Mouse (Mus musculus): ENCODE results near the gene Fam167b. TPM values are rescaled to one million over a fixed set of nuclear protein-coding genes. Genes with fewer than 3 reads are reported as not detected.

Fam167b gene
- 2.9 and 3.7 TPM in 2 replicates for polyA plus RNA-seq (2014; fragmentation: Nextera tagmentation; extraction: Ambion mirVana)

- Histone ChIP-seq H3K4me1 (ENCODE audit: control insufficient read depth, insufficient read depth, low read length) (0 out of 2 replicates have a peak, but pooled peaks cover 6% of the 10 kb centered on the region), H3K9ac (replicated peaks; ENCODE audit: low read depth, low read length) (no peak within 1 kb of the TSS), H3K9me3 (ENCODE audit: control insufficient read depth, low read depth, low read length) (no peaks in the 10 kb centered on the region), H3K27ac (ENCODE audit: low read length) (no peak within 1 kb of the TSS), H3K36me3 (ENCODE audit: control insufficient read depth, insufficient read depth, low read length) (no peaks in the 10 kb centered on the region), H3K27me3 (ENCODE audit: control insufficient read depth, insufficient read depth, low read length) (no peaks in the 10 kb centered on the region), H3K4me3 (ENCODE audit: low read depth, low read length) (no peak within 1 kb of the TSS), H3K4me2 (replicated peaks; ENCODE audit: low read depth, low read length) (no peak within 1 kb of the TSS)
- 84% methylated on average over 5 of the region's 5 CpGs for WGBS
- ATAC-seq (ENCODE audit: insufficient number of reproducible peaks, insufficient read depth, low FRiP score, low read depth) = no peak
These were observed at the start of gene Fam167b for GRCm38 (mm10) chr4:129578466-129578865. Gene Fam167b (minus strand): TSS chr4:129578549.

DNA sequence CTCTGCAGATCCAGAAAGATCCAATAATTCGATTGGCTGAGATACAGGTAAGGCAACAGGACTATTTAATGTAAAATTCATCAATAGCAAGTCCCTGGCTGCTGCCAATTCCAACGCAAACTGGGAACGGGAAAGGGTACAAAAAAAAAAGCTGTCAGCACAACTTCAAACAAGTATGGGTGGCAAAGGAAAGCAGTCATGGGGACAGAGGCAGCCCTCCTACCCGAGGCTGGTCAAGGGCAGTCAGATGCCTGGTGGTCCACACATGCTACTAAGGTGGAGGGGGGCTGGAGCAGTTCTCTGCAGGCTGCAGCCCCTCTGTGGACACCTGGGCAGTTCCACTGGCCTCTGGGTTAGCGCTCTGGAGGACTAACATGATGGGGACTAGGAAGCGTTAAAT, 47.7 kb upstream of the Fam167b start:
- Histone ChIP-seq H3K4me2 (replicated peaks; ENCODE audit: low read depth, low read length) (no peak overlapping the region), H3K9ac (replicated peaks; ENCODE audit: low read depth, low read length) (no peak overlapping the region), H3K27ac (ENCODE audit: low read length) (no peak overlapping the region), H3K9me3 (ENCODE audit: control insufficient read depth, low read depth, low read length) (no peaks in the 10 kb centered on the region), H3K4me3 (ENCODE audit: low read depth, low read length) (no peak overlapping the region), H3K27me3 (ENCODE audit: control insufficient read depth, insufficient read depth, low read length) (no peaks in the 10 kb centered on the region), H3K36me3 (ENCODE audit: control insufficient read depth, insufficient read depth, low read length) (peaks cover 49% of the 10 kb centered on the region), H3K4me1 (ENCODE audit: control insufficient read depth, insufficient read depth, low read length) (peaks cover 25% of the 10 kb centered on the region; the same call in 1 of the 2 replicates)
- WGBS = 74% methylated on average over 6 of the region's 6 CpGs
- no peak for ATAC-seq (ENCODE audit: insufficient number of reproducible peaks, insufficient read depth, low FRiP score, low read depth)

DNA sequence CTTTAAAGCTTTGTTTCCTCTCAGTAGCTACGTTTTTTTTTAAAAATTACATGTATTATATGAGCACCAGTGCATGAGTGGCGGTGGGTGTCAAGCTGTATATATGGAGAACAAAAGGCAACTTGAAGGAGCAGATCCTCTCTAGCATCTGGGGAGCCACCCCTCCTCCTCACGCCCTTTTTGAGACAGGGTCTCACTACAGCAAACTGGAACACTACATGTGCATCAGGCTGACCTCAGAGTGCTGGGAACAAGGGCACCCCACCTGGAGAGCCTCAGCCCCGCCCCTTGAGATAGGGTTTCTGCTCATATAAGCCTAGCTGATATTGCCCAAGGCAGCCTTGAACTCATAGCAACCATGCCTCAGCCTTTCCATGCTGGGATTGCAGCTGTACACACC, 47.1 kb upstream of the Fam167b start:
- WGBS = 50% methylated on average over 4 of the region's 4 CpGs

GRCm38 (mm10) chr4:129625029-129625370, 46.7 kb upstream of the Fam167b start:
- Histone ChIP-seq H3K4me1 (ENCODE audit: control insufficient read depth, insufficient read depth, low read length) (peaks cover 25% of the 10 kb centered on the region; the same call in 1 of the 2 replicates), H3K4me3 (ENCODE audit: low read depth, low read length) (peak overlapping the region; percentile 66), H3K9me3 (ENCODE audit: control insufficient read depth, low read depth, low read length) (no peaks in the 10 kb centered on the region), H3K27ac (ENCODE audit: low read length) (peak overlapping the region; percentile 74), H3K9ac (replicated peaks; ENCODE audit: low read depth, low read length) (peak overlapping the region; percentile 45; the same call in 1 of the 2 replicates), H3K4me2 (replicated peaks; ENCODE audit: low read depth, low read length) (peak overlapping the region; percentile 84), H3K36me3 (ENCODE audit: control insufficient read depth, insufficient read depth, low read length) (peaks cover 39% of the 10 kb centered on the region), H3K27me3 (ENCODE audit: control insufficient read depth, insufficient read depth, low read length) (no peaks in the 10 kb centered on the region)
- no peak for ATAC-seq (ENCODE audit: insufficient number of reproducible peaks, insufficient read depth, low FRiP score, low read depth)
- WGBS = 4% methylated on average over 6 of the region's 6 CpGs

More for the DNA sequence above, 47.1 kb upstream of the Fam167b start:
- peak overlapping the region; percentile 84 for H3K4me2 ChIP-seq (replicated peaks; ENCODE audit: low read depth, low read length)
- H3K27ac ChIP-seq (ENCODE audit: low read length) = peak overlapping the region; percentile 74; the same call in 1 of the 2 replicates
- no peaks in the 10 kb centered on the region for H3K9me3 ChIP-seq (ENCODE audit: control insufficient read depth, low read depth, low read length)
- H3K9ac ChIP-seq (replicated peaks; ENCODE audit: low read depth, low read length) = no peak overlapping the region
- ATAC-seq (ENCODE audit: insufficient number of reproducible peaks, insufficient read depth, low FRiP score, low read depth) = no peak
- H3K27me3 ChIP-seq (ENCODE audit: control insufficient read depth, insufficient read depth, low read length) = no peaks in the 10 kb centered on the region
- peaks cover 44% of the 10 kb centered on the region for H3K36me3 ChIP-seq (ENCODE audit: control insufficient read depth, insufficient read depth, low read length)
- H3K4me1 ChIP-seq (ENCODE audit: control insufficient read depth, insufficient read depth, low read length) = peaks cover 25% of the 10 kb centered on the region; the same call in 1 of the 2 replicates
- no peak overlapping the region for H3K4me3 ChIP-seq (ENCODE audit: low read depth, low read length)

DNA sequence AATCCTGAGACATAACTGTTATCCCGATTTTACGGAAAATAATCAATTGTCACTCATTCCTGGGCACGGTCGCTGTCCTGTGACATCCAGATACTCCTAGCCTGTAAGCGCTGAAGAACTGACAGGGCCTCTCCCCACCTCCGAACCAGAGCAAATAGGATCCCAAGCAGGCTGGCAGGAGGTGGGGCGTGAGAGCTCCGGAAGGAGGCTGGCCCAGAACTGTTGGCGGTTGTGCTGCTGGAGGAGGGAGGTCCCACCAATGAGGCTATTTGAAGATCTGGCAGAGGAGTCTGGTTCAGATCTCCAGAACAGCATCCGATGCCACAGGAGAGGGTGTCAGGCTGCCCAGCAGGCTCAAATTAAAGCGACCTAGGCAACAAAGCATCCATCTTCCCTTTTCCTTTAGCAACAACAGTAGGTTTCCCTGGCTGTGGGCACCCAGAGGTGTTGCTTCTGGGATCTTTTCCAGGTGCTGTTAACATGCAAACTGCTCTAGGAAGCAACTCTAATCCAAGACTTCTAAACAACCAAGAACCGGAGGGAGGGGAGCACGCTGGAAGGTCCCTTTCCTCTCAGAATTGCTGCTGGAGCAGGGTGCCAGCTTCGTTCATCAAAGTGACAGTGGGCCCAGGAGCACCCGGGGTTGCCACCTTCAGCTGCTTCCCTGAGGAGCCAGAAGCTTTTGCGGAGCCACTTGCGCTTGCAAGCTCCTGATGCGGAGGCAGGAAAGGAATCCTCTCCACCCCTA, 46.1 kb upstream of the Fam167b start:
- WGBS = 1% methylated on average over 18 of the region's 18 CpGs

DNA sequence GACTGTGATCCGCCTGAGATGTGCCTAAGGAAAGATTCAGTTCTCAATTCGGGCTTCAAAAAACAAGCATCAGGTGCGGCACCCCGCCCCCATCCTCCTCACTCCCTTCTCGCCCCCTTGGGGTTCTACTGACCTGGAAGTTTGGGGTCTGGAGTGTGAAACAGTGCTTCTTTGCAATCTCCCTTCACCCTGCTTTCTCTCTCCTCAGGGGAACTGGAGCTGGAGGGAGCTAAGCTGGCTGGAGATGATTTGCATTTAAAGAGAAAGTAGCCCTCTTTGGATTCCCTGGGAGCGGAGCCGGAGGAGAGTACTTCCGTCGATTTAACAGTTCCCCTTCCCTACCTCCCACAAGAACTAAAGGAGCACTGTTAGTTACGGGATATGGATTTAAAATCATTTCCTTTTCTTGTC, 45.3 kb upstream of the Fam167b start, which contains the start of gene Ccdc28b:
Gene Ccdc28b, minus strand, starts transcription at position 267 of the 411 bp plus-strand sequence.
- H3K27me3 ChIP-seq (ENCODE audit: control insufficient read depth, insufficient read depth, low read length) = no peaks in the 10 kb centered on the region
- H3K4me2 ChIP-seq (replicated peaks; ENCODE audit: low read depth, low read length) = peak within 1 kb of the TSS; percentile 84
- H3K36me3 ChIP-seq (ENCODE audit: control insufficient read depth, insufficient read depth, low read length) = peaks cover 27% of the 10 kb centered on the region
- peak within 1 kb of the TSS; percentile 76 for H3K9ac ChIP-seq (replicated peaks; ENCODE audit: low read depth, low read length)
- peaks cover 28% of the 10 kb centered on the region; the same call in 1 of the 2 replicates for H3K4me1 ChIP-seq (ENCODE audit: control insufficient read depth, insufficient read depth, low read length)
- peak within 1 kb of the TSS; percentile 74 for H3K27ac ChIP-seq (ENCODE audit: low read length)
- H3K4me3 ChIP-seq (ENCODE audit: low read depth, low read length) = peak within 1 kb of the TSS; percentile 66
- ATAC-seq (ENCODE audit: insufficient number of reproducible peaks, insufficient read depth, low FRiP score, low read depth) = no peak
- under 1% methylated on average over 10 of the region's 10 CpGs for WGBS
- H3K9me3 ChIP-seq (ENCODE audit: control insufficient read depth, low read depth, low read length) = no peaks in the 10 kb centered on the region

More for the DNA sequence above, 46.1 kb upstream of the Fam167b start:
- Histone ChIP-seq H3K4me3 (ENCODE audit: low read depth, low read length) (peak overlapping the region; percentile 66), H3K27me3 (ENCODE audit: control insufficient read depth, insufficient read depth, low read length) (no peaks in the 10 kb centered on the region), H3K27ac (ENCODE audit: low read length) (peak overlapping the region; percentile 74), H3K36me3 (ENCODE audit: control insufficient read depth, insufficient read depth, low read length) (peaks cover 35% of the 10 kb centered on the region), H3K4me2 (replicated peaks; ENCODE audit: low read depth, low read length) (peak overlapping the region; percentile 84), H3K9ac (replicated peaks; ENCODE audit: low read depth, low read length) (peak overlapping the region; percentile 45; the same call in 1 of the 2 replicates), H3K4me1 (ENCODE audit: control insufficient read depth, insufficient read depth, low read length) (peaks cover 25% of the 10 kb centered on the region; the same call in 1 of the 2 replicates), H3K9me3 (ENCODE audit: control insufficient read depth, low read depth, low read length) (no peaks in the 10 kb centered on the region)
- ATAC-seq (ENCODE audit: insufficient number of reproducible peaks, insufficient read depth, low FRiP score, low read depth) = peak; percentile 87

- WGBS = 15% methylated on average over 8 of the region's 8 CpGs
- ATAC-seq (ENCODE audit: insufficient number of reproducible peaks, insufficient read depth, low FRiP score, low read depth) = no peak
These were observed 44.6 kb upstream of the Fam167b start for GRCm38 (mm10) chr4:129622803-129623535.

GRCm38 (mm10) chr4:129622120-129622802, 43.9 kb upstream of the Fam167b start:
- peaks cover 34% of the 10 kb centered on the region; the same call in 1 of the 2 replicates for H3K4me1 ChIP-seq (ENCODE audit: control insufficient read depth, insufficient read depth, low read length)
- no peak overlapping the region; the same call in 1 of the 2 replicates for H3K9ac ChIP-seq (replicated peaks; ENCODE audit: low read depth, low read length)
- no peaks in the 10 kb centered on the region for H3K27me3 ChIP-seq (ENCODE audit: control insufficient read depth, insufficient read depth, low read length)
- H3K9me3 ChIP-seq (ENCODE audit: control insufficient read depth, low read depth, low read length) = no peaks in the 10 kb centered on the region
- peaks cover 13% of the 10 kb centered on the region for H3K36me3 ChIP-seq (ENCODE audit: control insufficient read depth, insufficient read depth, low read length)
- no peak overlapping the region; the same call in 1 of the 2 replicates for H3K4me3 ChIP-seq (ENCODE audit: low read depth, low read length)
- H3K4me2 ChIP-seq (replicated peaks; ENCODE audit: low read depth, low read length) = peak overlapping the region; percentile 84; the same call in 1 of the 2 replicates
- WGBS = 81% methylated on average over 11 of the region's 11 CpGs
- no peak overlapping the region for H3K27ac ChIP-seq (ENCODE audit: low read length)
- no peak for ATAC-seq (ENCODE audit: insufficient number of reproducible peaks, insufficient read depth, low FRiP score, low read depth)

More at GRCm38 (mm10) chr4:129622803-129623535, 44.6 kb upstream of the Fam167b start:
- Histone ChIP-seq H3K36me3 (ENCODE audit: control insufficient read depth, insufficient read depth, low read length) (peaks cover 20% of the 10 kb centered on the region), H3K27me3 (ENCODE audit: control insufficient read depth, insufficient read depth, low read length) (no peaks in the 10 kb centered on the region), H3K4me3 (ENCODE audit: low read depth, low read length) (peak overlapping the region; percentile 66), H3K27ac (ENCODE audit: low read length) (peak overlapping the region; percentile 74; the same call in 1 of the 2 replicates), H3K9me3 (ENCODE audit: control insufficient read depth, low read depth, low read length) (no peaks in the 10 kb centered on the region), H3K4me1 (ENCODE audit: control insufficient read depth, insufficient read depth, low read length) (peaks cover 32% of the 10 kb centered on the region; the same call in 1 of the 2 replicates), H3K4me2 (replicated peaks; ENCODE audit: low read depth, low read length) (peak overlapping the region; percentile 84), H3K9ac (replicated peaks; ENCODE audit: low read depth, low read length) (peak overlapping the region; percentile 76)
